Mouse (Mus musculus) heart, embryonic 14.5 days (tissue): ENCODE results near the gene Dhx58. TPM values are rescaled to one million over a fixed set of nuclear protein-coding genes. Genes with fewer than 3 reads are reported as not detected.

ENCODE experiments used
- ATAC-seq: fragments of 200-750 bp; cut with Nextera tagmentation; 2 replicates; pipeline ENCODE4 v1.8.0; 2017; ENCODE audit warnings: low read depth, moderate TSS enrichment; ENCODE audit not compliant: insufficient number of reproducible peaks, insufficient read depth, low FRiP score
- H3K27ac ChIP-seq, 2 experiments: fragments of 200-500 bp in 1 of 2; fragments of 300-500 bp in 1 of 2; sonication (generic) in 1 of 2; replicated peaks in 1 of 2; 2 replicates each; pipeline ENCODE4 v1.5.1; 2012 to 2014; ENCODE audit warnings: low read depth in 2 of 2, low read length in 2 of 2, control low read depth in 1 of 2, mild to moderate bottlenecking in 1 of 2, mixed read lengths in 1 of 2; ENCODE audit not compliant: control insufficient read depth in 1 of 2, insufficient read depth in 1 of 2
- H3K27me3 ChIP-seq: fragments of 300-500 bp; sonication (generic); 2 replicates; pipeline ENCODE4 v1.6.1; 2014; ENCODE audit warnings: mild to moderate bottlenecking, low read length, control low read depth; ENCODE audit not compliant: control insufficient read depth, insufficient read depth
- H3K36me3 ChIP-seq: fragments of 300-500 bp; sonication (generic); 2 replicates; pipeline ENCODE4 v1.6.1; 2014; ENCODE audit warnings: mild to moderate bottlenecking, control low read depth, low read length, mixed read lengths; ENCODE audit not compliant: control insufficient read depth, insufficient read depth
- H3K4me1 ChIP-seq, 2 experiments: fragments of 200-500 bp in 1 of 2; fragments of 300-500 bp in 1 of 2; sonication (generic) in 1 of 2; 2 replicates each; pipeline ENCODE4 v1.6.1; 2012 to 2014; ENCODE audit warnings: low read length in 2 of 2, control low read depth in 1 of 2, mixed read lengths in 1 of 2; ENCODE audit not compliant: control insufficient read depth in 2 of 2, insufficient read depth in 2 of 2
- H3K4me2 ChIP-seq: fragments of 300-500 bp; sonication (generic); 2 replicates; pipeline ENCODE4 v1.6.1; 2014; ENCODE audit warnings: mild to moderate bottlenecking, low read length
- H3K4me3 ChIP-seq, 2 experiments: fragments of 200-500 bp in 1 of 2; fragments of 300-500 bp in 1 of 2; sonication (generic) in 1 of 2; 2 replicates each; pipeline ENCODE4 v1.5.1; 2012 to 2014; ENCODE audit warnings: low read length in 2 of 2, mild to moderate bottlenecking in 2 of 2, control low read depth in 1 of 2, low read depth in 1 of 2, moderate library complexity in 1 of 2; ENCODE audit not compliant: control insufficient read depth in 1 of 2, insufficient read depth in 1 of 2
- H3K9ac ChIP-seq: fragments of 300-500 bp; sonication (generic); 2 replicates; pipeline ENCODE4 v1.6.1; 2014; ENCODE audit warnings: mild to moderate bottlenecking, low read length
- H3K9me3 ChIP-seq: fragments of 300-500 bp; sonication (generic); 2 replicates; pipeline ENCODE4 v1.6.1; 2016; ENCODE audit warnings: low read length, control low read depth; ENCODE audit not compliant: control insufficient read depth
- WGBS: fragments of 180-500 bp; shearing (Covaris S2); extraction: QIAGEN DNeasy Blood & Tissue Kit; methylation state at CpG from one replicate; pipeline ENCODE4 v1.1.7; 2014; 5-methylcytosine and 5-hydroxymethylcytosine counted together
- polyA plus RNA-seq: library from polyadenylated mRNA; unstranded; fragments of >200 nt; fragmentation: Nextera tagmentation; extraction: Ambion mirVana; gene quantifications from 2 replicates; pipeline ENCODE4 v1.2.1, GENCODE M21; 2014

The Dhx58 gene
- polyA plus RNA-seq, 1 experiment from 2014 or later, result 1.0 TPM

- Histone ChIP-seq H3K27me3 (peaks cover 26% of the 10 kb centered on the region), H3K4me2 (no peak overlapping the region), H3K9ac (no peak overlapping the region), H3K4me3 (no peak overlapping the region), H3K4me1 (peaks cover 2 to 4% of the 10 kb centered on the region in 2 experiments; a peak in 2 of 4 replicates), H3K9me3 (no peaks in the 10 kb centered on the region), H3K36me3 (no peaks in the 10 kb centered on the region), H3K27ac (no peak overlapping the region)
- WGBS, result 29% methylated on average over 5 of the region's 5 CpGs
- ATAC-seq, result no peak
Observed at GRCm38 (mm10) chr11:100694926-100695325, 9.1 kb downstream of the Dhx58 start.

DNA sequence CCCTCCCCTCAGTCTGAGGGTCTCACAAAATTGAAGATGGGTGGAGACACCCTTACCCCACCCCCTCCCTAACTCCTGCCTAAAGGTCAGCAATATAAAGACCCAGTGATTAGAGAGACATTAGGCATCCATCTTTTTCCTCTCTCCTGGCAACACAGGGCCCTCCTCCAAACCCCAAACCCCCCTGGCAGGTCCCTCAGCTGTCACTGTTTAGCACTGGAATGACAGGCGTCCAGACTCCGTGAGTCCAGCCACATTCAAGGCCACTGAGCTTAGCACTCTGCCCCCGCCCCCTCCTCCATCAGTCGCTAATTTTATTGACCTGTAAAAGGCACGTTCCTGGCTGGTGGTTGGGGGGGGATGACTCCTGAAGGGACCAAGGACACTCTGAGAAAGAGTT is 10.9 kb downstream of the Dhx58 start:
- Histone ChIP-seq H3K9me3 (no peaks in the 10 kb centered on the region), H3K27me3 (peaks cover 26% of the 10 kb centered on the region), H3K27ac (no peak overlapping the region), H3K4me1 (peaks cover 2 to 4% of the 10 kb centered on the region in 2 experiments; a peak in 2 of 4 replicates), H3K36me3 (no peaks in the 10 kb centered on the region), H3K4me3 (no peak overlapping the region), H3K9ac (no peak overlapping the region), H3K4me2 (no peak overlapping the region)
- no peak for ATAC-seq
- WGBS, result 29% methylated on average over 5 of the region's 5 CpGs

DNA sequence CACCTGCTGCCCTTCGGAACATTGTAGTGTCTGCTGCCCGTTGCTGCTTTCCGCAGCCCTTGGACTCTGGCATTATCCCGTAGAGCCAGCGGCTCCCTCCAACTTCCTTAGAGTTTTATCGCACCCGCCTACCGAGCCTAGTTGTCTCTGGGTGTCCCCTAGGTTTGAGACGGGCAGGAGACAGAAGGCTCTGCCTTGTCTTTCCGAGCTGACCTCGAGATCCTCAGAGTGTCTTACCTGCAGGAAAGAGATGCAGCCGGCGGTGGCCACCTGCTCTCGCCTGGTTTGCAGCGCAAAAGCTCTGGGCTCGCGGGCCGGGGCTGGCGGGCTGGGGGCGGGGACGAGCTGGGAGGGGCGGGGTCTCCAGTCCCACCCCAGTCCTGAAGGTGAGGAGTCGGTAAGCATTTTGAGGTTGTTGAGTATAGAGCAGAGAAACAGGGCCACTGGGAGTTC is 11.9 kb downstream of the Dhx58 start, which contains the start of gene Zfp385c:
Zfp385c (minus strand) TSS at position 292 of the 453 bp plus-strand sequence.
- no peak for ATAC-seq
- no peaks in the 10 kb centered on the region for H3K9me3 ChIP-seq
- H3K4me3 ChIP-seq, result peak within 1 kb of the TSS; percentile 36 to 42
- 1% methylated on average over 23 of the region's 23 CpGs for WGBS
- no peaks in the 10 kb centered on the region for H3K36me3 ChIP-seq
- H3K4me2 ChIP-seq, result peak within 1 kb of the TSS; percentile 73
- H3K9ac ChIP-seq, result 0 out of 2 replicates have a peak within 1 kb of the TSS, but pooled peaks have one; percentile 12
- peaks cover 26% of the 10 kb centered on the region for H3K27me3 ChIP-seq
- H3K27ac ChIP-seq, result no peak within 1 kb of the TSS
- H3K4me1 ChIP-seq, result peaks cover 2 to 4% of the 10 kb centered on the region in 2 experiments; a peak in 2 of 4 replicates

GRCm38 (mm10) chr11:100690389-100690788 is 13.7 kb downstream of the Dhx58 start:
- no peak for ATAC-seq
- 68% methylated on average over 7 of the region's 7 CpGs for WGBS

GRCm38 (mm10) chr11:100688443-100688842 is 15.6 kb downstream of the Dhx58 start:
- Histone ChIP-seq H3K4me1 (peaks cover 2 to 4% of the 10 kb centered on the region in 2 experiments; a peak in 2 of 4 replicates), H3K4me3 (no peak overlapping the region), H3K36me3 (no peaks in the 10 kb centered on the region), H3K27me3 (peaks cover 26% of the 10 kb centered on the region), H3K27ac (no peak overlapping the region), H3K9me3 (no peaks in the 10 kb centered on the region), H3K9ac (no peak overlapping the region), H3K4me2 (no peak overlapping the region)
- WGBS, result 67% methylated on average over 4 of the region's 4 CpGs
- no peak for ATAC-seq

More at GRCm38 (mm10) chr11:100690389-100690788, 13.7 kb downstream of the Dhx58 start:
- Histone ChIP-seq H3K27me3 (peaks cover 26% of the 10 kb centered on the region), H3K9me3 (no peaks in the 10 kb centered on the region), H3K9ac (no peak overlapping the region), H3K27ac (no peak overlapping the region), H3K4me2 (no peak overlapping the region), H3K36me3 (no peaks in the 10 kb centered on the region), H3K4me1 (peaks cover 2 to 4% of the 10 kb centered on the region in 2 experiments; a peak in 2 of 4 replicates), H3K4me3 (no peak overlapping the region)

DNA sequence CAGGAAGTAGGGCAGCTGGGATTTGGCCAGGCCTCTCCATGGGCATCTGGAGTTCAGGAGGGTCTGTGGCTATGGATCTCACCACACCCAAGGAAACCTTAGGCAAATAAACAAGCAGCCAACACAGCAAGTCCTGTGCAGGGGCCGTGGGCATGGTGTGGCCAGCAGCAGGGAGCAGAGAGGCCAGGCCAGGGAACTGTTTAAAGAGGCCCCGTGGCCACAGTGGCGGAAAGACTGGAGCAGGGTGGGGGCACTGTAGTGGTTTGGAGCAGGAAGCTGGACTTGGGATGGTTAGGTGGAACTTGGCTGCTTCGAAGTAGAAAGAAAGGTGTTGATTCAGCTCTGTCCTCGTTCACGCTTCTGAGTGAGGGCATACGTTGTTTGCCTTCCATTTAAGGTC is 16.8 kb downstream of the Dhx58 start:
- Histone ChIP-seq H3K4me1 (peaks cover under 1 to 4% of the 10 kb centered on the region in 2 experiments; a peak in 2 of 4 replicates), H3K27ac (no peak overlapping the region), H3K9ac (no peak overlapping the region), H3K4me2 (no peak overlapping the region), H3K27me3 (peaks cover 18% of the 10 kb centered on the region), H3K9me3 (no peaks in the 10 kb centered on the region), H3K36me3 (no peaks in the 10 kb centered on the region), H3K4me3 (no peak overlapping the region)
- ATAC-seq, result no peak
- 75% methylated on average over 7 of the region's 7 CpGs for WGBS

GRCm38 (mm10) chr11:100685371-100685770 is 18.7 kb downstream of the Dhx58 start:
- Histone ChIP-seq H3K4me1 (peaks cover 0 to 3% of the 10 kb centered on the region in 2 experiments; a peak in 1 of 4 replicates), H3K9me3 (no peaks in the 10 kb centered on the region), H3K27ac (no peak overlapping the region), H3K36me3 (no peaks in the 10 kb centered on the region), H3K27me3 (peaks cover 3% of the 10 kb centered on the region; the same call in 1 of the 2 replicates), H3K9ac (no peak overlapping the region), H3K4me3 (no peak overlapping the region), H3K4me2 (no peak overlapping the region)
- ATAC-seq, result no peak
- WGBS, result 70% methylated on average over 3 of the region's 3 CpGs

GRCm38 (mm10) chr11:100684084-100684483 is 20.0 kb downstream of the Dhx58 start:
- no peak for ATAC-seq
- H3K4me2 ChIP-seq, result no peak overlapping the region
- 37% methylated on average over 2 of the region's 2 CpGs for WGBS
- no peak overlapping the region for H3K9ac ChIP-seq
- H3K27ac ChIP-seq, result no peak overlapping the region
- H3K4me3 ChIP-seq, result no peak overlapping the region
- H3K4me1 ChIP-seq, result peaks cover 0 to 3% of the 10 kb centered on the region in 2 experiments; a peak in 1 of 4 replicates
- no peaks in the 10 kb centered on the region for H3K36me3 ChIP-seq
- H3K27me3 ChIP-seq, result no peaks in the 10 kb centered on the region
- no peaks in the 10 kb centered on the region for H3K9me3 ChIP-seq
